Mouse (Mus musculus): ENCODE data around the gene Pdzd4.

- TF ChIP-seq CTCF (IDR thresholded peaks at IDR 0.05; ENCODE audit: low read depth, low read length) (no peak), GATA1 (IDR thresholded peaks at IDR 0.05; ENCODE audit: borderline replicate concordance, low read length) (no peak)
These were observed 8.0 kb downstream of the Pdzd4 start for GRCm38 (mm10) chrX:73816596-73817314.
